Mouse (Mus musculus): ENCODE results near the gene Olfr1158.
"Not testable (repeated sequence)": the region's sequence is repeated elsewhere in the genome, so short reads cannot be mapped to it uniquely, and the experiment has no call there.

Gene Olfr1158

GRCm38 (mm10) chr2:87989813-87990212 is at the start of gene Olfr1158:
Olfr1158 (plus strand) TSS chr2:87990113.
- DNase-seq (ENCODE audit: inconsistent ontology term): no peak

- no peak for DNase-seq (ENCODE audit: inconsistent ontology term)
These were observed 44.9 kb upstream of the Olfr1158 start, which contains the start of gene Olfr1155 for GRCm38 (mm10) chr2:87945037-87945436. Olfr1155 (minus strand) TSS chr2:87945137.

GRCm38 (mm10) chr2:87953000-87953399 is 36.9 kb upstream of the Olfr1158 start, which contains the start of gene Olfr1156:
Olfr1156 (minus strand) TSS chr2:87953100.
- no peak for DNase-seq (ENCODE audit: inconsistent ontology term)

- DNase-seq (ENCODE audit: inconsistent ontology term): no peak
These were observed 21.7 kb upstream of the Olfr1158 start, which contains the start of gene Olfr1157 for GRCm38 (mm10) chr2:87968199-87968598. Olfr1157 (minus strand) TSS chr2:87968299.

GRCm38 (mm10) chr2:87974563-87974962 is 15.3 kb upstream of the Olfr1158 start, which contains the start of gene Olfr74:
Olfr74 (minus strand) TSS chr2:87974663.
- no peak for DNase-seq (ENCODE audit: inconsistent ontology term)

- no peak for DNase-seq (ENCODE audit: inconsistent ontology term)
These were observed 17.8 kb downstream of the Olfr1158 start, which contains the start of gene Olfr1160 for GRCm38 (mm10) chr2:88007515-88008318. Olfr1160 (minus strand) TSS chr2:88008268.

GRCm38 (mm10) chr2:88022474-88022873 is 32.6 kb downstream of the Olfr1158 start, which contains the start of gene Olfr1161:
Olfr1161 (plus strand) TSS chr2:88022774.
- not testable (repeated sequence) for DNase-seq (ENCODE audit: inconsistent ontology term)

- no peak for DNase-seq (ENCODE audit: inconsistent ontology term)
These were observed 47.7 kb downstream of the Olfr1158 start, which contains the start of gene Olfr73 for GRCm38 (mm10) chr2:88037599-88037998. Olfr73 (minus strand) TSS chr2:88037699.
